Mouse (Mus musculus): ENCODE measurements at regions not wholly inside any gene's neighbourhood (a gene's known extent, or its start where the extent isn't known, plus 50 kb on each side); places are given as distances from the start of the nearest gene placed in this dataset.

GRCm38 (mm10) chr4:72629416-72629815 lies 223.0 kb downstream of the Aldoart1 start:
- H3K4me3 ChIP-seq (replicated peaks; ENCODE audit: insufficient read depth, low read depth, low read length): no peak overlapping the region
- TF ChIP-seq POLR2A (IDR thresholded peaks at IDR 0.05; ENCODE audit: borderline replicate concordance, insufficient read depth, low read length) (no peak), CTCF (IDR thresholded peaks at IDR 0.05; ENCODE audit: borderline replicate concordance, insufficient read depth, low read depth, low read length) (no peak)
- no peaks in the 10 kb centered on the region for H3K4me1 ChIP-seq (ENCODE audit: control insufficient read depth, insufficient read depth, low read length)
- DNase-seq: no peak
- no peak overlapping the region for H3K27ac ChIP-seq (ENCODE audit: insufficient read depth, low read length)
- WGBS: 31% methylated on average over 3 of the region's 3 CpGs
- no peaks in the 10 kb centered on the region for H3K27me3 ChIP-seq (ENCODE audit: control insufficient read depth, insufficient read depth, low read length)

- Histone ChIP-seq H3K27me3 (ENCODE audit: control insufficient read depth, insufficient read depth, low read length) (no peaks in the 10 kb centered on the region), H3K27ac (ENCODE audit: insufficient read depth, low read length) (no peak overlapping the region), H3K4me1 (ENCODE audit: control insufficient read depth, insufficient read depth, low read length) (no peaks in the 10 kb centered on the region), H3K4me3 (replicated peaks; ENCODE audit: insufficient read depth, low read depth, low read length) (no peak overlapping the region)
- DNase-seq: no peak
- TF ChIP-seq POLR2A (IDR thresholded peaks at IDR 0.05; ENCODE audit: borderline replicate concordance, insufficient read depth, low read length): no peak
- TF ChIP-seq CTCF (IDR thresholded peaks at IDR 0.05; ENCODE audit: borderline replicate concordance, insufficient read depth, low read depth, low read length): no peak
- WGBS: 87% methylated on average over 5 of the region's 5 CpGs
Observed at GRCm38 (mm10) chr4:72627219-72627930, 225.1 kb downstream of the Aldoart1 start.

DNA sequence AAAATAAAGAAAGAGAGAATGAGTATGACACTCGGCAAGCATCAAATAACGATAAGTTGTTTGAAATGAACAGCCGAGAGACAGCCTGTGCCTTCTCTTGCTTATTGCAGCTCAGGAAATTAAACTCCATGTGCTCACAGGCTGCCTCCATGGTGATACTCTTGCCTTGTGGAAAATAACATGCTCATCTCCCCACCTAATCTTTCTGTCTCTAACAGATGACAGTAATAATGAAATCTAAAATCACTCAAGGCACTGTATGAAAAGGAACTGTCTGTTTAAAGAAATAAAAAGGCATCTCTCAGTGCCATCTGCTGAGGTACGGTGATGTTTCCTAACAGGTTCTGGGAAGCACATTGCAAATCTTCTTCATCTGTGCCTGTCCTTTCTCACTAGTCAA lies 247.3 kb downstream of the Aldoart1 start:
- Histone ChIP-seq H3K27ac (ENCODE audit: insufficient read depth, low read length) (no peak overlapping the region), H3K27me3 (ENCODE audit: control insufficient read depth, insufficient read depth, low read length) (no peaks in the 10 kb centered on the region), H3K4me3 (replicated peaks; ENCODE audit: insufficient read depth, low read depth, low read length) (no peak overlapping the region), H3K4me1 (ENCODE audit: control insufficient read depth, insufficient read depth, low read length) (no peaks in the 10 kb centered on the region)
- no peak for TF ChIP-seq POLR2A (IDR thresholded peaks at IDR 0.05; ENCODE audit: borderline replicate concordance, insufficient read depth, low read length)
- TF ChIP-seq CTCF (IDR thresholded peaks at IDR 0.05; ENCODE audit: borderline replicate concordance, insufficient read depth, low read depth, low read length): no peak
- WGBS: 82% methylated on average over 4 of the region's 4 CpGs
- DNase-seq: no peak

GRCm38 (mm10) chr4:72595494-72595893 lies 256.9 kb downstream of the Aldoart1 start:
- 41% methylated on average over 2 of the region's 2 CpGs for WGBS
- no peak overlapping the region for H3K27ac ChIP-seq (ENCODE audit: insufficient read depth, low read length)
- H3K4me1 ChIP-seq (ENCODE audit: control insufficient read depth, insufficient read depth, low read length): no peaks in the 10 kb centered on the region

GRCm38 (mm10) chr4:72592129-72592528 lies 260.3 kb downstream of the Aldoart1 start:
- WGBS: 38% methylated on average over 1 of the region's 1 CpGs
- Histone ChIP-seq H3K4me1 (ENCODE audit: control insufficient read depth, insufficient read depth, low read length) (no peaks in the 10 kb centered on the region), H3K27me3 (ENCODE audit: control insufficient read depth, insufficient read depth, low read length) (no peaks in the 10 kb centered on the region), H3K27ac (ENCODE audit: insufficient read depth, low read length) (no peak overlapping the region), H3K4me3 (replicated peaks; ENCODE audit: insufficient read depth, low read depth, low read length) (no peak overlapping the region)
- no peak for DNase-seq
- no peak for TF ChIP-seq POLR2A (IDR thresholded peaks at IDR 0.05; ENCODE audit: borderline replicate concordance, insufficient read depth, low read length)
- no peak for TF ChIP-seq CTCF (IDR thresholded peaks at IDR 0.05; ENCODE audit: borderline replicate concordance, insufficient read depth, low read depth, low read length)

More at GRCm38 (mm10) chr4:72595494-72595893, 256.9 kb downstream of the Aldoart1 start:
- no peak overlapping the region for H3K4me3 ChIP-seq (replicated peaks; ENCODE audit: insufficient read depth, low read depth, low read length)
- H3K27me3 ChIP-seq (ENCODE audit: control insufficient read depth, insufficient read depth, low read length): no peaks in the 10 kb centered on the region
- TF ChIP-seq CTCF (IDR thresholded peaks at IDR 0.05; ENCODE audit: borderline replicate concordance, insufficient read depth, low read depth, low read length) (no peak), POLR2A (IDR thresholded peaks at IDR 0.05; ENCODE audit: borderline replicate concordance, insufficient read depth, low read length) (no peak)
- no peak for DNase-seq

DNA sequence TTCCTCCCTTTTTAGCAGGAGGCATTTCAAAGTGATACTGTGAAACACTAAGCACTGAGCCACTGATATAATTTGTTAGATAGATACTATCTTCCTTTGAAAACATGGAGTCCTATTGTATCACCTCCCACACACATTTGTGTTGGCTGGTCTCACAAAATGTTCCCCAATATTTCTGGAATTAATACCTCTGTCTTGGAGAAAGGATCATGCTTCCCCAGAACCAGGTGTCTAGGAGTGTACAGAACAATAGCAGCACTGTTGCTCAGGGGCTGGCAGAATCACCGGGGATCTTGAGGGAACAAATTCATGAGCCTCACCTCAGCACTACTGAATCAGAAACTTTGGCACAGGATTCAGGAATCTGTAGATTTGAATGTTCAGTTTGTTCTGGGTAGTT lies 277.5 kb downstream of the Aldoart1 start:
- H3K4me3 ChIP-seq (replicated peaks; ENCODE audit: insufficient read depth, low read depth, low read length): no peak overlapping the region
- no peak overlapping the region for H3K27ac ChIP-seq (ENCODE audit: insufficient read depth, low read length)
- 85% methylated on average over 1 of the region's 1 CpGs for WGBS
- H3K4me1 ChIP-seq (ENCODE audit: control insufficient read depth, insufficient read depth, low read length): peaks cover 2% of the 10 kb centered on the region; the same call in 1 of the 2 replicates
- H3K27me3 ChIP-seq (ENCODE audit: control insufficient read depth, insufficient read depth, low read length): no peaks in the 10 kb centered on the region; the same call in 1 of the 2 replicates
- no peak for DNase-seq
- TF ChIP-seq POLR2A (IDR thresholded peaks at IDR 0.05; ENCODE audit: borderline replicate concordance, insufficient read depth, low read length) (no peak), CTCF (IDR thresholded peaks at IDR 0.05; ENCODE audit: borderline replicate concordance, insufficient read depth, low read depth, low read length) (no peak)

DNA sequence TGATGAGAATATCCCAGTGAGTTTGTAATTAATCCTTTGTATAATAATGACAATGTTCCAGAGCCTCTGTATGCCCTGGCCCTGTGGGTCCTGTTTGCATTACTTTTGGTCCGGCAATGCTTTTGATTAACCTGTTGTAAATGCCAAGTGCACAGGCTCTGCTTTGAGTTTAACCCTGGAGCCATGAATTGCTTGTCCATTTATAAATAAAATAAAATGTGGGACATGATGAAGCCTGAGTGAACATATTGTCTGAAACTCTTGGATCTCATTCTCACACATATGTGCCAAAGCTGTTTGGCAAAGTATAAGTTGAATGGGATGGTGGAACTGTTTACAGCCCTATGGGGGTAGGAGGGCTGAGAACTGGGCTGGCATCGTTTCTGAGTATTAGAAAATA lies 280.5 kb downstream of the Aldoart1 start:
- peaks cover 5% of the 10 kb centered on the region for H3K4me1 ChIP-seq (ENCODE audit: control insufficient read depth, insufficient read depth, low read length)
- WGBS: 4% methylated on average over 2 of the region's 2 CpGs
- no peak overlapping the region for H3K27ac ChIP-seq (ENCODE audit: insufficient read depth, low read length)
- TF ChIP-seq POLR2A (IDR thresholded peaks at IDR 0.05; ENCODE audit: borderline replicate concordance, insufficient read depth, low read length): no peak
- TF ChIP-seq CTCF (IDR thresholded peaks at IDR 0.05; ENCODE audit: borderline replicate concordance, insufficient read depth, low read depth, low read length): no peak
- no peak overlapping the region for H3K4me3 ChIP-seq (replicated peaks; ENCODE audit: insufficient read depth, low read depth, low read length)
- H3K27me3 ChIP-seq (ENCODE audit: control insufficient read depth, insufficient read depth, low read length): no peaks in the 10 kb centered on the region; the same call in 1 of the 2 replicates
- peak in 1 of 2 experiments; percentile 78 for DNase-seq

DNA sequence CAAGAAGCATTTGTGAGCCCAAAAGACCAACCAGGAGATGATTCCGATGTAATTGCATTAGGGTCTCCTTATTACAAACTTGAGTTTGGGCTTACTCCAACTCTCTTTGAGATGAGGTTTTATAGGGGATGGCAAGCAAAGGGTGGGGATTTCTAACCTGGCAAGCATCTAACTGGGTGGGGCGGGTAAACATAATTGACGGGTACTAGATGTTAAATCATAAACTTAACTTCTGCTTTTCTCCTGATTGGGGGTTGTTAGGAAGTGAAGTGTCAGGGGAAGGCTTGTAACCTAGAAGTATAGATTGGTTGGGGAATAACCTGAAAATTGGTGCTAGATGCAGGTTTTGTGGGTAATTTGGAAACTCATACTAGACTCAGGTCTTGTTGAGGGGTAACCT lies 287.2 kb downstream of the Aldoart1 start:
- no peaks in the 10 kb centered on the region; the same call in 1 of the 2 replicates for H3K27me3 ChIP-seq (ENCODE audit: control insufficient read depth, insufficient read depth, low read length)
- no peak for DNase-seq
- 91% methylated on average over 3 of the region's 3 CpGs for WGBS
- H3K4me1 ChIP-seq (ENCODE audit: control insufficient read depth, insufficient read depth, low read length): peaks cover 2% of the 10 kb centered on the region; the same call in 1 of the 2 replicates
- no peak overlapping the region for H3K4me3 ChIP-seq (replicated peaks; ENCODE audit: insufficient read depth, low read depth, low read length)
- TF ChIP-seq POLR2A (IDR thresholded peaks at IDR 0.05; ENCODE audit: borderline replicate concordance, insufficient read depth, low read length): no peak
- TF ChIP-seq CTCF (IDR thresholded peaks at IDR 0.05; ENCODE audit: borderline replicate concordance, insufficient read depth, low read depth, low read length): no peak
- no peak overlapping the region for H3K27ac ChIP-seq (ENCODE audit: insufficient read depth, low read length)
